Mouse (Mus musculus) central nervous system, embryonic 11.5 days (tissue): ENCODE data around the gene Dclre1b. TPM values are rescaled to one million over a fixed set of nuclear protein-coding genes. Genes with fewer than 3 reads are reported as not detected.

Experiments
- polyA plus RNA-seq: library from polyadenylated mRNA; depleted of rRNA; stranded (reverse); fragments of >200 nt; gene quantifications from 2 replicates; pipeline ENCODE4 v1.2.3, GENCODE M21; 2012; rRNA removed

The Dclre1b gene
- polyA plus RNA-seq = 9.2 and 12.5 TPM in 2 replicates

DNA sequence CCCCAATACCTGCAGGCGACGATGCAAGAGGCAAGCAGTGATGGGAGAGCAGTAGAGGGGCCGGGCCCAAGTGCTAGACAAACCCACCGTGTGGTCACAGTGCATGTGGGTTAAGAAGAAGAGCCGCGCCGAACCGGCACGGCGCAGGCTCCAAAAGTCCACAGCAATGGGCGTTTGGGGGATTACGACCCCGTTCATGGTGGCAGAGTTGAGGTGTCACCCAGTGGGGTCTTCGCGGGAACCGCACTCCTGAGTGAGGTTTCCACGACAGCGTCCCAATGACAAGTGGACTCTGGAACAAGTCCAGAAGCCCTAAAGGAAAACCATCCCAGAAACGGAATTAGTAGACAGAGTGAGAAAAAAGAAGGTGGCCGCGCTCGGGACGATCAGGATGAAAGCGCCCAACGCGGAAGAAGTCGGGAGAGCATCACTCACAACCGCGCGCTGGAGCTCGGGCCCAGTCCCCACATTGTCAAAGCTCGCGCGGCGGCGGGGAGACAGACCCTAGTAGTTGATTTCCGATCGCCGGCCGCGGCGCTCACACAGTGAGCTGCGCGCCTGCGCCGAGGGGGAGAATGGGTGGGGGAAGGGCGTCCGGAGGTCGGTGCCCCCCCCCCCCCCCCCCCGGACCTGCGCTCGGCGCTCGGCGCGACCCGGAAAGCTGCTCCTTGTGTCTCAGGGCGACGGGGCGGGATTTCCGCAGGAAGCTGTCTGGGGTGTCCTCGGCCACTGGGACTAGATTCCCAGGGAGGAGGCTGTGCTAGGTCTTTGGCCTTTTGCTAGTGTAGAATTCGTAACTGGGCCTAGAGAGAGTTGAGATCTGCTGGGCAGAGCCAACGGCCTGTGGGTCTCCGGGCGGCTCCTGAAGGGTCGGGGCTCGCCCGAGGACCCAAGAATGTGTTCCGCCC is at the start of gene Dclre1b, which contains the start of the genes Ap4b1 and Gm43064:
TSS of gene Dclre1b (minus strand) at position 554 of the 908 bp plus-strand sequence.
TSS of gene Ap4b1 (plus strand) at position 630 of the 908 bp plus-strand sequence.
TSS of gene Gm43064 (plus strand) at position 683 of the 908 bp plus-strand sequence.

GRCm38 (mm10) chr3:103832426-103832825 is 23.2 kb upstream of the Dclre1b start, which contains the start of gene Bcl2l15:
Bcl2l15 (plus strand) TSS chr3:103832601.

GRCm38 (mm10) chr3:103791230-103792110 is 17.8 kb downstream of the Dclre1b start, which contains the start of gene Hipk1:
Hipk1 (minus strand) TSS chr3:103791563.

Other genes starting within 250 kb of the Dclre1b start
- gene Syt6, start 234.2 kb downstream of the Dclre1b start, polyA plus RNA-seq = 2.8 and 2.9 TPM in 2 replicates
- gene Atg4a-ps, start 163.4 kb downstream of the Dclre1b start, polyA plus RNA-seq = 0.04 and 0.14 TPM in 2 replicates
- 4.8 and 15.5 TPM in 2 replicates for gene Olfml3, start 71.4 kb downstream of the Dclre1b start, polyA plus RNA-seq
- not detected in 2 replicates for gene Gm10964, start 70.1 kb downstream of the Dclre1b start, polyA plus RNA-seq
- gene Hipk1, start 17.9 kb downstream of the Dclre1b start, polyA plus RNA-seq = 21.7 and 34.2 TPM in 2 replicates
- 21.2 and 26.4 TPM in 2 replicates for gene Ap4b1, start 76 bp upstream of the Dclre1b start, polyA plus RNA-seq
- gene Gm43064, start 129 bp upstream of the Dclre1b start, polyA plus RNA-seq = 0.15 and 0.40 TPM in 2 replicates
- 1.3 and 1.6 TPM in 2 replicates for gene Bcl2l15, start 23.2 kb upstream of the Dclre1b start, polyA plus RNA-seq
- 0.31 and 0.34 TPM in 2 replicates for gene Ptpn22, start 50.4 kb upstream of the Dclre1b start, polyA plus RNA-seq
- 11.2 and 17.8 TPM in 2 replicates for gene Rsbn1, start 104.7 kb upstream of the Dclre1b start, polyA plus RNA-seq
- 32.5 and 39.4 TPM in 2 replicates for gene Phtf1, start 158.7 kb upstream of the Dclre1b start, polyA plus RNA-seq